Mouse (Mus musculus): ENCODE measurements around the gene Mybbp1a.

Gene Mybbp1a

DNA sequence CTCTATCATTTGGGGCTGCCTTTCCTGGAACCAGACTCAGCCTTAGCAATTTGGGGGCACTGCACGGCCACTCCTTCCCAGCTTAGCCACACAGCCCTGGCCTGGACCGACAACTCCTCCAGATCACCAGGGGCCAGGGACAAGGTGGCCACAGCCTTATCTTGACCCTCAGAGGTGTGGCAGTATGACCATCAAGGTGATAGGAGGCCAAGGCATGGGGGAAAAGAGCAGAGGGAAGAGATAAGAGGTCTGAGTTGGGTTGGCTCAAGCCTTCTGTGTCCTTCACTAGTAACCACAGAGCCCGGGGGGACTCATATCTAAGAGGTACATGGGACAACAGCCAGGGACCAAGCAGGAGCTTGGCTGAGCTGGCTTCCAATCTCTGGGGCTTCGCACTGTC lies 40.8 kb downstream of the Mybbp1a start:
- DNase-seq: no peak

DNA sequence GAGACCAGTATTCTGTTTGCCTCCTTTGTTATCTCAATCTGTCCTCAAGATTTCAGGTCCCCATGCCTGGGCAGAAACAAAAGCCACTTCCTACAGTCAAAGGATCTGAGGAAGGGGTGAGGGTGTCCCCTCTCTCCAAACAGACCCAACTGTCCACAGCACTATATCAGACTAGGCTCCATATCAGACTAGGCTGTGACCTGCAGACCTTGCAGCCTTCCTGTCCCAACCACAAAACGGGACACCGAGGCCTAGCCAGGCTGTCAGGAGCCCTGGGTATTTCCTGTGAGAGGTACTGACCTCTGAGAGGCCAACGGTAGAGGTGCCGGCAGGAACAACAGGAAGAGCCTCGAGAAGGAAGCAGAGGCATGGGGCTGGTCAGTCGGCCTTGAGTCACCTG lies 43.4 kb downstream of the Mybbp1a start:
- no peak for DNase-seq

DNA sequence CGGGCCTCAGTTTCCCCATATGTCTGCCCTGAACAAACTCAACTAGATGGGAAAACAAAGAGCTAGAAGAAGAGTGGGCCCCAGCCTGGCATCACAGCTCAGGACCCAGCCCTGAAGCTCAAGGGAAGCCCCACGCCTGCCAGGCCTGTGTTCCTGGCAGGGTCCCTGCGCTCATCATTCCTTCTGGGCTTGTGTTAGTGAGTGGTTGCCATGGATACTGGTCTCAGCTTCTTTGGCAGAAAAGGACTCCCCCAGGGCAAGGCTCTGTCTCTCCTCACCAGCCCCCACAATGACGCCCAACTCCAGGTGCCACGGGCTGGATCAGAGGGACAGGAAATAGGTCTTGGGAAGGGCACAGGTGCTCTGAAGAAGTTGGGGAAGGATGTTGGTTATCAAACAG lies 44.0 kb downstream of the Mybbp1a start:
- DNase-seq: no peak

DNA sequence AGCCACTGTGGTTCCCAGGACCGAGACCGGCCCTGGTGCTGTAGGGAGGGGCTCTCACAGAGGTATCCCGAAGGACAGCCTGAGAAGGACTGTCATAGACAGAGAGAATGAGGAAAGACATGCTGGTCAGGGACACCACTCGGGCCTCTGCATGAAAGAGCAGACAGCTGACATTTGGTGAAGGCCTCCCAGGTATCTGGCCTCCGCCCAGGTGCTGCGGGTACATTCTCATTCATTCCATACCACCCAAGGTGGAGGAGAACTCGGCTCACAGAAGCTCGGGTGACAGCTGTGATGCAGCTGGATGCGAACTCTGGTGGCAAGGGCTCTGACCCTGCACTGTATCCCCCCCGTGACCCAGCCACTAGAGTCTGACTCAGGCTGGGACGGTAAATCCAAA lies 44.8 kb downstream of the Mybbp1a start:
- no peak for DNase-seq

DNA sequence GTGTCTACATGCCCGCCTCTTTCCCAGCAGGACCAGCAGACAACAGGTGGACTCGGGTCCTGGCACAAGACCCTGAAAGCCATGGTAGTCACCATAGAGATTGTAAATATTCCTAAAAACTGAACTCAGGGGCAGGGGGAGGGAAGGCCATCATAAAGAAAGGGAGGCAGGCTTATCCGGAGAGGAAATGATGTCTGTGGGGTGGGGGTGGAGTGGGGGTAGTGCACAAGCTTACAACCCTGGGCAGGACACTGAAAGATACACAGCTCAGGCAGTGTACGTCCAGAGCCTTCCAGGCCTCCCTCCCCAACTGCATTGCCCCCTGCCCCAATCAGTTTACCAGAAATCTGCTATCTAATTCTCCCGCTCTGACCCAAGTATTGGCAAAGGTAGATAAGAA lies 46.0 kb downstream of the Mybbp1a start:
- no peak for DNase-seq

DNA sequence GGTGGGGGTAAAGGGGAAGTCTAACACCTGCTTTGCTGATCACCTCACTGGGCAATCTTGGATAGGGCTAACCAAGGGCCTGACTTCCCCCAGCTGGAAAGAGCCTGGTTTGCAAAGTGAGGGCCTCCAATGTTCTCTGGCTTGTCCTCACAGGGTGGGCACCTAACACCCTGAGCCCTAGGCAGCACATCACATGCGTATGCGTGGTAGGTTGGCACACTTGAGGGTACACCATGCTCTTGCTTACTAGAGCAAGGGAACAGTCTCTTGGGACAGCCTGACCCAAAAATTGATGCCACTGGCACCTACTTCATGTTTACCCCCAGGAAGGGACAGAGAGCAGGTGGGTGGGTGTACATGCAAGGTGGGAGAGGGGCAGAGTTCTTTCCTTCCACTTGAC lies 46.6 kb downstream of the Mybbp1a start:
- DNase-seq: no peak

DNA sequence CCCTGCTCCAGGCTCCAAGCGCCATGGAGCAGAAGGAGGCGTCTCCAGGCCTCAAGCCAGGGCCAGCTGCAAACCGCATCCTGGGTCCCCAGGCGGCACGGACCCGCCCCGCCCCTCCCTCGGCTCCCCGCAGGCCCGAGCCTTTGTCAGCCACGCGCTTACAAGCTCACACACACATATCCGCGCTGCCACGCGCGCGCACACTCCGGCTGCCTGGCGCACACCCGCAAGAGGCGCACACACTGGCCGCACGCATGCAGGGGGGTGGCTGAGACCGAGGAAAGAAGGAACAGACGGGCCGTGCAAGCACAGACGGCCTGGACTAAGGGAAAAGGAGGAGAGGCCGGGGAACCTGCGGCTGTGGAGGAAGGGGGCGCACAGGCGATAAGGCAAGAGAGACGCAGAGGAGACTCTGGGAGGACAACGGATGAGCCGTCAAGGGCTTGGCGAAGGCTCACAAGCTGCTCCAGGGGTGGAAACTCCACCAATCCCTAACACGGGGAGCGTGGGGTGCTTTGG lies 47.7 kb downstream of the Mybbp1a start:
- peak; percentile 58 for DNase-seq

DNA sequence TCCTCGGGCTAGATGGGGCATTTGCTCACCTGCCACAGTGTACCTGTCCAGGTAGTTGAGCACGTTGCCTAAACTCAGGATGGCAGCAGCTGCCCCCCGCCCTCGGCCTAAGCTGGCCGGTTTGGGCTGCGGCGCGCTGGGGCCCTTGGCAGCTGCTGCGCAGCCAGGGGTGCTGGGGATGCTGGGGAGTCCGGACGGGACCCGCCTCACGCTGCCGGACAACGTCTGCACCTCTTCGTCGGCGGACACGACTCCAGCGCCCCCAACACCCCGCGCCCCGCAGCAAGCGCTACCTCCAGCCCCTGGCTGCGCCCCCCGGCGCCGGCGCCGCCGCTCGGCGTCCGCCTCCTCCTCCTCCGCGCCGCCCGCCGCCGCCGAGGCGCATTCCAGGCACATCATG lies 48.2 kb downstream of the Mybbp1a start:
- DNase-seq: no peak

DNA sequence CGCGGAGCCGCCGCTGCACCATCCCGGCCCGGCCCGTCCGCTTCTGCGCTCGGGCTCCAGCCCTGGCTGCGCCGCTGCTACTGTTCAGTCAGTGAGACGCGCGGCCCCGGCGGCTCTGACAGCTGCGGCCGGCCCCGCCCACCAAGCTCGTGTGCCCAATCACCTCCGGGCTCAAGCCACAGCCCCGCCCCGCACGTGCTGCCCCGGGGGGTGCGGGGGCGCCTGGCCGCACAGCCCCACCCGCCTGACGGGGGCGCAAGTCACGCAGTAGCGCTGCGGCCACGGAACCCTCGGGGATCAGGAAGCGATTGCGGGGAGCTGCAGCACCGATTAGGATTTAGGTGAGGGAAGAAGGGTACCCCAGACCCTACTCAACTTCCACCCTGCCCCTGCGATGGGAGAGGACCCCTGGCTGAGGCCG lies 48.7 kb downstream of the Mybbp1a start, which contains the start of gene Spns2:
Spns2 (minus strand) TSS at position 24 of the 421 bp plus-strand sequence.
- peak; percentile 95 for DNase-seq

DNA sequence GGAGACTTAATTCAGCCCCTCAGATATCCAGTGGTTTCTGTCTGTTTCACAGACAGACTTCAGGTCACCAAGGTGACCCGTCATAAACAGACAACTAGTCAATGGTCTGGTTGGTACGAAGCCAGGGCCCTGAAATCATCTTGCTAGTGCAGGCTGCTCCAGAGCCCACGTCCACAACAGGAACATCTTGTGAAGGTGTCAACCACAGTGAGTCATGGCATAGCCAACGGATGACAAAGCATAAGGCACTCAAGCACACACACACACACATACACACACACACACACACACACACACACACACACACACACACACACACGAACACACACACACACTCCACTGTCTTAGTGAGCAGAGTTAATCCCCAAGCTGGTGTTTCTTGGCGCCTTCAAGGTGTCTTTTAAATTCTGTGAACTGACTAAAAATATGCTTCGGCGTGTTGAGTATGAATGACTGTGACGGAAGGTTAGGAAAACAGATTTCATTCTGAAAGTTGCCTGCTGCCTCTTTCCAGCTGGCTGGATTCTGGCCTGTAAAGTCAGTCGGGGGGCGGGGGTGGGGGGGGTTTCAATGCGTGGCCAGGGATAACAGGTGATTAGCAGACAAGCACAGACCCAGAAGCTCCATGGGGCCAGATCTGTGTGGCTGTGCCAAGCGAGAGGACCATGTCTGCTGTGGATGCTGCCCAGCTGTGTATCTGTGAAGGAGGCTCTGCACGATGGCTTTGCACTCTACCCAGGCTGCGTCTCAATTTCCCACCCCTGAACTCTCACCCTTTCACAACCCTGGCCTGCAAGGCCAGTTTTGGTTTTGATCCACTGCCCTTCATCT lies 50.2 kb downstream of the Mybbp1a start:
- no peak for DNase-seq

DNA sequence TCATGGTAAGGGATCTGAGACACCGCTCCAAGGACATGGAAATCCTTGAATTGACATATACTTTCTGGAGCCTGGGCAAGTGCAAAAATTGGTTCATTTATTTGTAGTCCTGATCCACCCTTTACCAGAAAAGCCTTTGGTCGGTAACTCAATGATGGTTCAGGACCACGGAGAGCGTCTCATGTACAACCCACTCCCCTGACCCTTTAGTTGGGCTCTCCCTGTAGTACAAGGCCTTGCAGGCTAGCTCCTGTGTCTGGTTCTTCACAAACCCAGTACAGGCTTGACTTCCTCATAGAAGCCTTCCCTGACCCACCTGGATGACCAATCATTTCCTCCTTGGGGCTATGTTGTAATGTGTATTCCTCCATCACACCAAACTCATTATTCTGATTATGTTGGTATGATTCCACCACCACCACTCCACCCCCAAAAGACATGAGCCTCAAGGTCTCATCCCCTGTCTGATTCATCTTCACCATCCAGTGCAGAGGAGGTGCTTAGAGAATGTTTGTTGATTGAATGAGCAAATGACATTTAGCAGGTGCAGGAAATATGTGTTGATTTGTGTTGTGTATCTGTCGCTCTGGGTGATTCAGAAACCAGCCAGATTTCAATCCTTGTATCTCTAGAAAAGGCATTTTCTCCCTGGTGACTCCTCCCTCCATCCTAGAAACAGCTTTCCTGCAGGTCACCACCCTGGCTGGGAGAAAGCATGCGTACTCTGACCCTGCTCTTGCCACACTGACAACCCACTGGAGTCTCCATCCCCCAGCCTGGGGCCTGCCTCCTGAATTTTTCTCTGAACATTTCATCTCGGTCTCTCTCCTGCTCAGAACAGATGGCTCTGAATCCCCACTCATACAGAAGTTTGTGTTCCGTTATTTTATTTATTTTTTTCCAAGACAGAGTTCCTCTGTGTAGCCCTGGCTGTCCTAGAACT lies 53.2 kb downstream of the Mybbp1a start:
- peak; percentile 74 for DNase-seq

DNA sequence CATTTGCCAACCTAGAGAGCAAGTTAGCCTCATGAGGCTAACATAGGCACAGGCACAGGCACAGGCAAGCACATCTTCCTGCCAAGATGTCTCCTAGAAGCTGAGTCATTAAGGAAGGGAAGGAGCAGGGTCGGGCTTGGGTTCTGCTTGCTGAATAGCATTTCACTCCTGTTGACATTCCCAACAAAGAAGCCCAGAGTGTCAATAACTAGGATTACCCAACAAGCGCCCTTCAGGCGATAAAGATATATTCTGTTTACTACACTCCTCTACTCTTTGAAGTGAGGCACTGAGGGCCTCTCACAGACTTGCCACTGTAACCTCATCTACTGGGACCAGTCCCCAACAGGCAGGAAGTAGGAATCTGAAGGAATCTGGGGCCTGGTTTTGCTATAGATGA lies 54.9 kb downstream of the Mybbp1a start:
- DNase-seq: no peak

DNA sequence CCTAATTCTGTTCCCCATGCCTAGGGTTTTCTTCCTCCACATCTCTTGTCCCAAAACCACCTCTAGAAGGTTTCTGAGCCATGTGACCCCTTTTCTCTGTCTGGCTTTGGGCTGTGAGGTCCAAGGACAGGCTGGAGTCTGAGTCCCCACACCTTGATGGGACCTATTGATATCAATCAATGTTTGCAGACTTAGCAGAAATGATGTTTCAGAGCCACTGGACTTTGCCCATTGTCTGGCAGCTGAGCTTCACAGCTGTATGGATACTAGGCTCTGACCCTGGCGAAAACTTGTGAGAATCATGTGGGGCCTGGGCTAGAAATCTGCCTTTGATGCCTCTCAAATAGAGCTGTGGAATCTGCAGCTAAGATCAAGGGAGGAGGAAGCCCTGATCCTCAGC lies 55.6 kb downstream of the Mybbp1a start:
- DNase-seq: no peak

DNA sequence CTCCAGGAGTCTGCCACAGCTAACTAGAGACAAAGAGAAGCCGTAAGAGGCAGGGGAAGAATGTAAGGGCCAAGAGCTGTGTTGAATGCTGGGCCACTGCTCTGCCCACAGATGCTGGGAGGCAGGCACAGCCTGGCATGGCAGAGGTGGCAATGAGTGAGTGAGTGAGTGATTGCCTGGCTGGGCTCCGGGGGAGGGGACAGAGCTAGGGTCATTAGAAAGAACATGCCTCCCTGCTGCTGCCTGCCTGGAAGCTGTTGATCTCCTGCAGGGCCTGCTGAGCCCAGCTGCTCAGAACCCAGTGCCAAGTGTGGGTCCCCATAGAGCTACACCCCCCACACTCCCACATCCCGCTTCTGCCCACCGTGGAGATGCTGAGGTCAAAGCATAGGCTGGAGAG lies 56.2 kb downstream of the Mybbp1a start:
- DNase-seq: no peak

DNA sequence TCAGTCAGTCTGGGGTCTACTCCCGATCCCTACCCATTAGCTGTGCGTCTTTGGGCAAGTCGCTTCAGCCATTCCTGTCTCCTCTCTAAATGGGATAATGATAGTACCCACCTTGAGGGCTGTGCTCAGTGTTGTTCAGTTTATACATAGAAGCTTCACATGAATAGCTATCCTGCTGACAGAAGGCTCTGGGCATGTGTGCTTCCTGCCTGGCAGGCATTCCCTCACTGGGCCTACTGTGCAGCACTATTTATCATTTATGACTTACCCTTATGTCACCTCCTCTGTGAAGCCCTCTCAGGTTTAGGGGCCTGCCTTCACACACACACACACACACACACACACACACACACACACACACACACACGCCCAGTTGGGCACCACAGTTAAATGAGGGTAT lies 59.0 kb downstream of the Mybbp1a start:
- no peak for DNase-seq
